Mouse (Mus musculus) liver, postnatal 0 days (tissue): ENCODE data around the gene Ptges. TPM values are rescaled to one million over a fixed set of nuclear protein-coding genes. Genes with fewer than 3 reads are reported as not detected.

Source experiments
- ATAC-seq: fragments of 200-750 bp; cut with Nextera tagmentation; 2 replicates; pipeline ENCODE4 v1.8.0; 2017; ENCODE audit warnings: mild to moderate bottlenecking, moderate library complexity
- DNase-seq: peaks from one replicate; pipeline ENCODE4 v3.0.0-alpha.2; 2016
- H3K27ac ChIP-seq: fragments of 300-500 bp; sonication (generic); 2 replicates; pipeline ENCODE4 v1.5.1; 2014; ENCODE audit warnings: antibody characterized with exemption, moderate library complexity, mild to moderate bottlenecking, low read depth
- H3K27me3 ChIP-seq: fragments of 300-500 bp; sonication (generic); 2 replicates; pipeline ENCODE4 v1.6.1; 2014; ENCODE audit warnings: low read length, control low read depth, mixed read lengths; ENCODE audit not compliant: insufficient read depth
- H3K36me3 ChIP-seq: fragments of 300-500 bp; sonication (generic); replicated peaks from 2 replicates; pipeline ENCODE4 v1.6.1; 2014; ENCODE audit warnings: mild to moderate bottlenecking, control low read depth, low read length, moderate library complexity, mixed read lengths; ENCODE audit not compliant: insufficient read depth
- H3K4me1 ChIP-seq: fragments of 300-500 bp; sonication (generic); 2 replicates; pipeline ENCODE4 v1.6.1; 2014; ENCODE audit warnings: antibody characterized with exemption, mild to moderate bottlenecking, control low read depth; ENCODE audit not compliant: insufficient read depth
- H3K4me2 ChIP-seq: fragments of 300-500 bp; sonication (generic); 2 replicates; pipeline ENCODE4 v1.6.1; 2014; ENCODE audit warnings: low read depth, mild to moderate bottlenecking, low read length, moderate library complexity, mixed read lengths
- H3K4me3 ChIP-seq: fragments of 300-500 bp; sonication (generic); 2 replicates; pipeline ENCODE4 v1.5.1; 2014; ENCODE audit warnings: low read depth, low read length
- H3K9ac ChIP-seq: fragments of 300-500 bp; sonication (generic); replicated peaks from 2 replicates; pipeline ENCODE4 v1.6.1; 2014; ENCODE audit warnings: mild to moderate bottlenecking, moderate library complexity
- H3K9me3 ChIP-seq: fragments of 300-500 bp; sonication (generic); 2 replicates; pipeline ENCODE4 v1.6.1; 2016; ENCODE audit warnings: mild to moderate bottlenecking, control low read depth, low read length, mixed read lengths
- CTCF ChIP-seq: sonication (generic); IDR thresholded peaks from 2 replicates; pipeline ENCODE4 v1.5.1; 2016; ENCODE audit warnings: antibody characterized with exemption, low read depth
- EP300 ChIP-seq: IDR thresholded peaks from 2 replicates; pipeline ENCODE4 v1.6.1; 2016; ENCODE audit warnings: antibody characterized with exemption, low read depth, mild to moderate bottlenecking
- WGBS: fragments of 180-500 bp; shearing (Covaris S2); extraction: QIAGEN DNeasy Blood & Tissue Kit; methylation state at CpG from one replicate; pipeline ENCODE4 v1.1.7; 2014; ENCODE audit not compliant: insufficient replicate concordance; 5-methylcytosine and 5-hydroxymethylcytosine counted together
- polyA plus RNA-seq: library from polyadenylated mRNA; unstranded; fragments of >200 nt; fragmentation: Nextera tagmentation; extraction: Ambion mirVana; gene quantifications from 2 replicates; pipeline ENCODE4 v1.2.1, GENCODE M21; 2015

Ptges gene
- polyA plus RNA-seq: 1.4 and 1.7 TPM in 2 replicates

- Histone ChIP-seq H3K4me2 (peak within 1 kb of the TSS; percentile 70), H3K27ac (peak within 1 kb of the TSS; percentile 75), H3K4me1 (peaks cover 28% of the 10 kb centered on the region), H3K9ac (peak within 1 kb of the TSS; percentile 48), H3K36me3 (no peaks in the 10 kb centered on the region), H3K4me3 (peak within 1 kb of the TSS; percentile 40), H3K27me3 (no peaks in the 10 kb centered on the region), H3K9me3 (no peaks in the 10 kb centered on the region)
- peak; percentile 72 for TF ChIP-seq CTCF
- no peak for TF ChIP-seq EP300
- 2% methylated on average over 22 of the region's 23 CpGs for WGBS
- DNase-seq: peak; percentile 75
- peak; percentile 52 for ATAC-seq
Measured at GRCm38 (mm10) chr2:30929483-30930045, at the start of gene Ptges. Gene Ptges, minus strand, starts transcription at chr2:30929863.

DNA sequence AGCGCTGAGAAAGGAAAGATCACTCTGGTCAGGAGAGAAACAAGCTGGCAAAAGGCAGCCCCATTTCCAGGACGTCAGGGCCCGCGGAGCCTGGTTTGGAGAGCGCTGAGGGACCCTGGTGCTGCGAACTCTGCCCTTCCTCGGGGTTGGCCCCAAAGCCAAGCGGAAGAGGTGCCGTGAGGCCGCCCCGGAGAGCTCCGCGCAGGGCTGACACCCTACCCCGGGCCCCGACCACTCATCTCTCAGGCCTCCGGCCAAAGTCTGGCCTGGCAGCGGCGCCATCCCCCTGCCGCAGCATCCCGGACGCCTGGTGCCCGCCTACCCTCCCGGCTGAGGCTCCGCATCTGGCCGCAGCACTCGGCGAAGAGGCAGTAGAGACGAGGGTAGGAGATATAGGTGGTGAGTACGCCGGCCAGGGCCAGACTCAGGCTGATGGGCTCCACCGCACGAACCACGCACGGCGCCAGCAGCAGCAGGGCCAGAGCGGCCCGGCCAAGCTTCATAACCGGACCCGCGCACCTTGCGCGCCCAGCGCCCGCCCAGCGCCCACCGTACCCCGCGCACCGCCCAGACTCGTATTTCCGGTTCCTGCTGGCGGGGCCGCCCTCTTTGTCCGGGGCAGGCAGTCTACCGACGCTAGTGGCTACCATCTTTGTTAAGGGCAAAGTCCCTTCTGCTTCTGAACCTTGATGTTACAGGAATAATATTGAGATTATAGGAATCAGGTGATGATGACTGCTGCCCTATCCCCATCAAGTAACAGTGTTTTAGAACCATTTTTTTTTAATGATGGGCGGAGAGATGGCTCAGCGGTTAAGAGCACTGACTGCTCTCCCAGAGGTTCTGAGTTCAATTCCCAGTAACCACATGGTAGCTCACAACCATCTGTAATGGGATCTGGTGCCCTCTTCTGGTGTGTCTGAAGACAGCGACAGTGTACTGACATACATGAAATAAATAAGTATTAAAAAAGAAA lies 38.0 kb upstream of the Ptges start, which contains the start of gene Tor1a:
Gene Tor1a (minus strand): TSS at position 582 of the 976 bp plus-strand sequence.
- peaks cover 32% of the 10 kb centered on the region for H3K36me3 ChIP-seq
- peak; percentile 90 for ATAC-seq
- 3% methylated on average over 57 of the region's 59 CpGs for WGBS

GRCm38 (mm10) chr2:30966826-30967225 lies 37.2 kb upstream of the Ptges start:
- Histone ChIP-seq H3K4me1 (peaks cover 24% of the 10 kb centered on the region), H3K27me3 (no peaks in the 10 kb centered on the region), H3K36me3 (peaks cover 35% of the 10 kb centered on the region), H3K9ac (peak overlapping the region; percentile 99), H3K9me3 (no peaks in the 10 kb centered on the region), H3K27ac (peak overlapping the region; percentile 98), H3K4me2 (peak overlapping the region; percentile 81), H3K4me3 (peak overlapping the region; percentile 99)
- DNase-seq (no peak), ATAC-seq (peak; percentile 20)
- TF ChIP-seq CTCF (no peak), EP300 (no peak)
- WGBS: 5% methylated on average over 16 of the region's 16 CpGs

More for the DNA sequence above, 38.0 kb upstream of the Ptges start, which contains the start of gene Tor1a:
- Histone ChIP-seq H3K4me1 (peaks cover 24% of the 10 kb centered on the region), H3K27ac (peak within 1 kb of the TSS; percentile 98), H3K27me3 (no peaks in the 10 kb centered on the region), H3K4me2 (peak within 1 kb of the TSS; percentile 81), H3K9ac (peak within 1 kb of the TSS; percentile 99), H3K4me3 (peak within 1 kb of the TSS; percentile 99), H3K9me3 (no peaks in the 10 kb centered on the region)
- DNase-seq: peak; percentile 91
- TF ChIP-seq EP300 (peak; percentile 38; the same call in 1 of the 2 replicates), CTCF (0 out of 2 replicates have a peak, but pooled peaks have one; percentile 9)

DNA sequence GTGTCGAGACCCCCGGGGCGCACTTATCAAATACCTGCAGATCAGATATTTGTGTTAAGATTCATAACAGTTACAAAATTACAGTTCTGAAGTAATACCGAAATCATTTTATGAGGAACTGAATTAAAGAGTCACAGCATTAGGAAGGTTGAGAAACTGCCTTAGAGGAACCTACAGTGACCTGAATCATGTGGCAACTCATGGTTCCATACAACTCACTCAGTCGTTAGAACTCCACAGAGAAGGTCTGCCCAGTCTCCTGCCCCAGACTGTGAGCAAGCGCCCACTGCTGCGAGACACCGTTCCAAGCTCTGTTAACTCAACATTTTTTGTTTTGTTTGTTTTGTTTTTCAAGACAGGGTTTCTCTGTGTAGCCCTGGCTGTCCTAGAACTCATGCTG lies 36.0 kb upstream of the Ptges start:
- ATAC-seq: no peak
- Histone ChIP-seq H3K9me3 (no peaks in the 10 kb centered on the region), H3K4me2 (peak overlapping the region; percentile 81), H3K27ac (peak overlapping the region; percentile 98), H3K36me3 (peaks cover 46% of the 10 kb centered on the region), H3K9ac (no peak overlapping the region), H3K27me3 (no peaks in the 10 kb centered on the region), H3K4me3 (no peak overlapping the region), H3K4me1 (peaks cover 24% of the 10 kb centered on the region)
- no peak for TF ChIP-seq CTCF
- TF ChIP-seq EP300: no peak
- WGBS: 72% methylated on average over 8 of the region's 8 CpGs
- DNase-seq: no peak

GRCm38 (mm10) chr2:30962570-30963254 lies 33.0 kb upstream of the Ptges start:
- WGBS: 77% methylated on average over 11 of the region's 11 CpGs
- Histone ChIP-seq H3K27me3 (no peaks in the 10 kb centered on the region), H3K4me1 (peaks cover 27% of the 10 kb centered on the region), H3K4me3 (no peak overlapping the region), H3K9me3 (no peaks in the 10 kb centered on the region), H3K4me2 (no peak overlapping the region), H3K9ac (no peak overlapping the region), H3K36me3 (peaks cover 73% of the 10 kb centered on the region), H3K27ac (peak overlapping the region; percentile 79)
- TF ChIP-seq CTCF (no peak), EP300 (peak; percentile 35; the same call in 1 of the 2 replicates)
- ATAC-seq (peak; percentile 24), DNase-seq (peak; percentile 37)
